In genomic region chr5:86838110-86838509, GRCm38 (mm10) we compare ENCODE assay signal across 18 mouse cellular contexts.
"Had no signal": no experiment of that assay in that cellular context is flagged by ENCODE, and none has a peak within 500 bp of the region (broad histone marks: within the 10 kb centered on the region; RNA-seq: fewer than 3 reads in every experiment).

No protein-coding gene starts in this region.

- DNase-seq: kidney, adult 18-20 months; kidney, postnatal 10 days; kidney, postnatal 4 days; left cerebral cortex, postnatal 4 days; liver, embryonic 13.5 days; lung, adult 2 months; lung, postnatal 14 days; lung, postnatal 4 days; right cerebral cortex, postnatal 14 days; right cerebral cortex, postnatal 4 days; thymus, postnatal 25 days had no signal

- ATAC-seq: intestine, embryonic 16.5 days; midbrain, embryonic 15.5 days had no signal

- H3K27me3 ChIP-seq: kidney, embryonic 15.5 days; limb, embryonic 13.5 days; liver, embryonic 13.5 days; midbrain, embryonic 12.5 days; midbrain, embryonic 15.5 days; stomach, embryonic 15.5 days had no signal

- H3K4me2 ChIP-seq: kidney, embryonic 15.5 days; limb, embryonic 13.5 days; liver, embryonic 13.5 days; midbrain, embryonic 12.5 days; midbrain, embryonic 15.5 days; stomach, embryonic 15.5 days had no signal

- H3K4me1 ChIP-seq: kidney, embryonic 15.5 days; limb, embryonic 13.5 days; liver, embryonic 13.5 days; midbrain, embryonic 12.5 days; midbrain, embryonic 15.5 days; stomach, embryonic 15.5 days had no signal

- H3K27ac ChIP-seq: kidney, embryonic 15.5 days; limb, embryonic 13.5 days; liver, embryonic 13.5 days; midbrain, embryonic 12.5 days; midbrain, embryonic 15.5 days; stomach, embryonic 15.5 days had no signal

- H3K4me3 ChIP-seq: kidney, embryonic 15.5 days; limb, embryonic 13.5 days; liver, embryonic 13.5 days; midbrain, embryonic 12.5 days; midbrain, embryonic 15.5 days; myocyte; stomach, embryonic 15.5 days had no signal

- H3K9me3 ChIP-seq: kidney, embryonic 15.5 days; liver, embryonic 13.5 days; midbrain, embryonic 12.5 days; midbrain, embryonic 15.5 days; stomach, embryonic 15.5 days had no signal

- H3K36me3 ChIP-seq: stomach, embryonic 15.5 days had no signal

- H3K9ac ChIP-seq: kidney, embryonic 15.5 days; limb, embryonic 13.5 days; liver, embryonic 13.5 days; midbrain, embryonic 12.5 days; midbrain, embryonic 15.5 days; stomach, embryonic 15.5 days had no signal
